Mouse (Mus musculus): ENCODE data around the gene Tcf7l1.

DNA sequence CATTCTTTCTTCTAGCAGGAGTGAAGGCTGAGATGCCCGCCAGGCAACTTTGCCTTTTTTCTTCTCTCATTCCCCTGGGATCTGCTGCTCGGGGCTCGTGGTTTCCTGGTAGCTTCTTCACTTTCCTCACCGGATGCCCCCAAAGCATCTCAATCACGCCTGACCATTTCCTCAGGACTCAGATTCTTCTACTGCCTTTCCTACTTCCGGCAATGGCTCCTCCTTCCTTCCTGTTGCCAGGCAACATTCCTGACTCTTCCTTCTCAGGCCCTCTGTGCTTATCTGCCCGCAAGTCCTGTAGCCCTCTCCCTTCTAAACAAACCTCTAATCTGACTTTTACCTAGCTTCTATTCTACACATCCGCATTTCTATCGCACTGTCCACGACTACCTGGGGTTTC lies 98.5 kb downstream of the Tcf7l1 start:
- no peak for TF ChIP-seq CTCF (IDR thresholded peaks at IDR 0.05)
- TF ChIP-seq EP300 (IDR thresholded peaks at IDR 0.05), result no peak
